Mouse (Mus musculus): Measurements from ENCODE around the gene Anapc13.

The Anapc13 gene

GRCm38 (mm10) chr9:102631589-102632147 lies 5.6 kb downstream of the Anapc13 start:
- DNase-seq (ENCODE audit: low spot score in 2 of 2) = no peak

GRCm38 (mm10) chr9:102632173-102632572 lies 6.1 kb downstream of the Anapc13 start:
- no peak for DNase-seq (ENCODE audit: low spot score in 2 of 2)

GRCm38 (mm10) chr9:102632923-102633537 lies 6.9 kb downstream of the Anapc13 start:
- DNase-seq (ENCODE audit: low spot score in 2 of 2) = peak in 1 of 2 experiments; percentile 68

GRCm38 (mm10) chr9:102634453-102634852 lies 8.4 kb downstream of the Anapc13 start:
- DNase-seq (ENCODE audit: low spot score in 2 of 2) = no peak

GRCm38 (mm10) chr9:102636553-102636952 lies 10.5 kb downstream of the Anapc13 start:
- peak in 1 of 2 experiments; percentile 37 for DNase-seq (ENCODE audit: low spot score in 2 of 2)

- no peak for DNase-seq (ENCODE audit: low spot score in 2 of 2)
Measured at GRCm38 (mm10) chr9:102637115-102637514, 11.0 kb downstream of the Anapc13 start.

- no peak for DNase-seq (ENCODE audit: low spot score in 2 of 2)
Measured at GRCm38 (mm10) chr9:102638963-102639362, 12.9 kb downstream of the Anapc13 start.

- no peak for DNase-seq (ENCODE audit: low spot score in 2 of 2)
Measured at GRCm38 (mm10) chr9:102639510-102639909, 13.4 kb downstream of the Anapc13 start.

- no peak for DNase-seq (ENCODE audit: low spot score in 2 of 2)
Measured at GRCm38 (mm10) chr9:102641531-102641930, 15.4 kb downstream of the Anapc13 start.

GRCm38 (mm10) chr9:102643071-102643485 lies 17.0 kb downstream of the Anapc13 start:
- DNase-seq (ENCODE audit: low spot score in 2 of 2) = no peak

- no peak for DNase-seq (ENCODE audit: low spot score in 2 of 2)
Measured at GRCm38 (mm10) chr9:102643486-102644101, 17.5 kb downstream of the Anapc13 start.

GRCm38 (mm10) chr9:102645119-102645695 lies 19.1 kb downstream of the Anapc13 start:
- no peak for DNase-seq (ENCODE audit: low spot score in 2 of 2)

GRCm38 (mm10) chr9:102647010-102647409 lies 20.9 kb downstream of the Anapc13 start:
- DNase-seq (ENCODE audit: low spot score in 2 of 2) = no peak

- DNase-seq (ENCODE audit: low spot score in 2 of 2) = no peak
Measured at GRCm38 (mm10) chr9:102649917-102650527, 23.9 kb downstream of the Anapc13 start.

- DNase-seq (ENCODE audit: low spot score in 2 of 2) = no peak
Measured at GRCm38 (mm10) chr9:102650637-102651036, 24.5 kb downstream of the Anapc13 start.

GRCm38 (mm10) chr9:102651199-102651720 lies 25.2 kb downstream of the Anapc13 start:
- DNase-seq (ENCODE audit: low spot score in 2 of 2) = no peak

- no peak for DNase-seq (ENCODE audit: low spot score in 2 of 2)
Measured at GRCm38 (mm10) chr9:102656355-102657095, 30.4 kb downstream of the Anapc13 start.

- DNase-seq (ENCODE audit: low spot score in 2 of 2) = no peak
Measured at GRCm38 (mm10) chr9:102668115-102668514, 42.0 kb downstream of the Anapc13 start.

GRCm38 (mm10) chr9:102668906-102669305 lies 42.8 kb downstream of the Anapc13 start:
- DNase-seq (ENCODE audit: low spot score in 2 of 2) = no peak

GRCm38 (mm10) chr9:102673381-102673780 lies 47.3 kb downstream of the Anapc13 start:
- no peak for DNase-seq (ENCODE audit: low spot score in 2 of 2)

GRCm38 (mm10) chr9:102675922-102676321 lies 49.8 kb downstream of the Anapc13 start:
- DNase-seq (ENCODE audit: low spot score in 2 of 2) = no peak
